Mouse (Mus musculus) kidney, adult 2 months (tissue): ENCODE measurements around the gene Wfikkn1. TPM values are rescaled to one million over a fixed set of nuclear protein-coding genes. Genes with fewer than 3 reads are reported as not detected.
A peak's percentile ranks its signal among the peaks of the same experiment; 100 is the strongest.

Experiments
- DNase-seq: peaks from one replicate; pipeline ENCODE4 v3.0.0; 2021
- H3K27ac ChIP-seq: fragments of 200-500 bp; 2 replicates; pipeline ENCODE4 v1.5.1; 2012; ENCODE audit warnings: low read depth, low read length, control low read depth, inconsistent platforms; ENCODE audit not compliant: insufficient read depth
- H3K27me3 ChIP-seq: fragments of 200-500 bp; replicated peaks from 2 replicates; pipeline ENCODE4 v1.6.1; 2012; ENCODE audit warnings: mild to moderate bottlenecking, moderate library complexity, low read length, inconsistent platforms; ENCODE audit not compliant: control insufficient read depth, insufficient read depth
- H3K36me3 ChIP-seq: fragments of 200-500 bp; 2 replicates; pipeline ENCODE4 v1.6.1; 2012; ENCODE audit warnings: mild to moderate bottlenecking, moderate library complexity, low read length, inconsistent platforms; ENCODE audit not compliant: control insufficient read depth, insufficient read depth
- H3K4me1 ChIP-seq: fragments of 200-500 bp; 2 replicates; pipeline ENCODE4 v1.6.1; 2011; ENCODE audit warnings: low read length; ENCODE audit not compliant: control insufficient read depth, insufficient read depth
- H3K4me3 ChIP-seq: fragments of 200-500 bp; 2 replicates; pipeline ENCODE4 v1.5.1; 2011; ENCODE audit warnings: mild to moderate bottlenecking, low read depth, low read length, control low read depth; ENCODE audit not compliant: insufficient read depth
- CTCF ChIP-seq: fragments of 200-500 bp; conservative IDR thresholded peaks from 2 replicates; pipeline ENCODE4 v1.5.1; 2011; ENCODE audit warnings: low read depth, mild to moderate bottlenecking, control low read depth, low read length, moderate library complexity, mixed read lengths; ENCODE audit not compliant: insufficient read depth, insufficient read length
- POLR2A ChIP-seq: fragments of 200-500 bp; IDR thresholded peaks from one replicate; pipeline ENCODE4 v1.6.1; 2011; ENCODE audit warnings: low read depth, low read length, control low read depth
- WGBS: fragments of 180-500 bp; shearing (Covaris S2); methylation state at CpG from one replicate; pipeline ENCODE4 v1.1.7; 2018; 5-methylcytosine and 5-hydroxymethylcytosine counted together
- polyA plus RNA-seq: library from polyadenylated mRNA; depleted of rRNA; stranded (reverse); fragments of >200 nt; gene quantifications from 2 replicates; pipeline ENCODE4 v1.2.3, GENCODE M21; 2012

The Wfikkn1 gene
- polyA plus RNA-seq, 1 experiment: 0.31 TPM

DNA sequence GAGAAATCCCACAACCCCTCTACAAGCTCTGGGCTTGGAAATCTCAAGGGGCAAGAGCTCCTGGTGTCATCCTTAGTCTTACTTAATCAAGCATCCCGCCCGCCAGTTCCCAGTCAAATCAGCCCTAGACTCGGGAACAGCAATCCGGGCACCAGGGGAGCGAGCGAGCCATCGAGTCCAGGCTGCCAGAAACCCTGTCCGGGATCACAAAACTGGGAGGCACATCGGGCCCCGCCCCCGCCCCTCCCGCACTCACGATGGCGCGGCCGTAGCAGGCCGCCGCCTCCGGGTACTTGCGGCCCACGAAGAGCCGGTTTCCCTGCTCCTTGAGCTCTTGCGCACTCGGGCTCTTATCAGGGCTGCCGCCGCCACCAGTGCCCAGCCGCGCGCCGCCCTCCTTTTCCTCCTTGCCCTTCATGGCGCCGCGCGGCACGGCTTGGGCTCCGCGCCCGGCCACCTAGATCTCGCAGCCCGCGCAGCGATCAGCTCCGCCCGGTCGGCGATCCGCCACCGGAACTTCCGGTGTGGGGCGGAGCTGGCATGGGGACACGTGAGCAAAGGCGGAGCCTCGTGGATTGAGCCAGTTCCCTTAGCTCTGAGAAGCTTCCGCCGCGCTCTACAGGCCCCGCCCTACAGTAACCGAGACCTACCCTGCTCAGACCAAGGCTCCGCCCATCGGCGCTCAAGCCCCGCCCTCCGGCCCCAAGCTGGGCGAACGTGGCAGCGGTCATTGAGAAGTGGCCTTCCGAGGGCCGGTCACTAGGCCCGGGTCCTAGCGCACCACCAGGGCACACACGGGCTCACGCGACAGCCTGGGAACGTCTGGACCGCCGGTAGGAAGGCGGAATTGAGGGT lies 48.0 kb downstream of the Wfikkn1 start:
- under 1% methylated on average over 76 of the region's 77 CpGs for WGBS

DNA sequence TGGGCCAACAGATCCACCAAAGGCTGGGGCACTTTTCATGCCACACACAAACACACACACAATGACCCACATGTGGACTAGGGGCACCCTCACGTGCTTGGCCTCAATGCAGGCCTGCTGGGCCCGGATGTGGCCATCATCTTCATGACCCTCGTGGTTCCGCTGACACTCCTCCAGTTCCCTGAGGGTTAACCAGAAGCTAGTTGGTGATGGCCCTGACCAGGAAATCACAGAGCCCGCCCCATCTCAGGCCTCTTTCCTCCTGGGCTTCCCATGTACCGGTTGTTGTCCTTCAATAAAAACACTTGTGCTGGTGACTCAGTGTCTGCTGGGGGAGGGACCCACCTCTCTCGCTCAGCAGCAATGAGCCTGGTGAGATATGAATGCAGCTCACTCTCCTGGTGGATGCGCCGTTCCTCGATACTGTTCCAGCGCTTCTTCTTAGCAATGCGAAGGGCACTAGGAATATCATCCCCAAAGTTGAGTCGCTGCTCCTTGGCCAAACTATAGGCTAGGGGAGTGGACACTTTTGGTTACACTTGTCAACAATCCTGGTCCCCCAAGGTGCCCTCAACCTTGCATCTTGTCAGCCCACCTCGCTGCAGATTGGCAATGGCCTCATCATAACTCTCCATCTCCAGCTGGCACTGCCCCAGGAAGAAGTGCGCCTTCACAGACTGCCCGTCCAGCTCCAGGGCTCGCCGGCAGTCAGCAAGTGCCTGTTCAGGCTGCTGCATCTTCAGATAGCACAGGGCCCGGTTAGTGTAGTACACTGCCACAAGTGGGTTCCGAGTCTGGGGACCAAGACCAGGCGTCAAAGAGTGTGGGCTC lies 49.0 kb downstream of the Wfikkn1 start:
- TF ChIP-seq CTCF (no peak), POLR2A (no peak)
- Histone ChIP-seq H3K36me3 (no peaks in the 10 kb centered on the region), H3K27ac (no peak overlapping the region), H3K27me3 (no peaks in the 10 kb centered on the region), H3K4me1 (peaks cover 34% of the 10 kb centered on the region), H3K4me3 (peak overlapping the region; percentile 76)
- WGBS: 37% methylated on average over 21 of the region's 21 CpGs
- peak; percentile 49 for DNase-seq

More for the DNA sequence above, 48.0 kb downstream of the Wfikkn1 start:
- TF ChIP-seq POLR2A (peak; percentile 27), CTCF (no peak)
- peak overlapping the region; percentile 99 for H3K27ac ChIP-seq
- H3K4me1 ChIP-seq: peaks cover 34% of the 10 kb centered on the region
- H3K36me3 ChIP-seq: no peaks in the 10 kb centered on the region
- peak overlapping the region; percentile 76 for H3K4me3 ChIP-seq
- DNase-seq: peak; percentile 100
- no peaks in the 10 kb centered on the region for H3K27me3 ChIP-seq

DNA sequence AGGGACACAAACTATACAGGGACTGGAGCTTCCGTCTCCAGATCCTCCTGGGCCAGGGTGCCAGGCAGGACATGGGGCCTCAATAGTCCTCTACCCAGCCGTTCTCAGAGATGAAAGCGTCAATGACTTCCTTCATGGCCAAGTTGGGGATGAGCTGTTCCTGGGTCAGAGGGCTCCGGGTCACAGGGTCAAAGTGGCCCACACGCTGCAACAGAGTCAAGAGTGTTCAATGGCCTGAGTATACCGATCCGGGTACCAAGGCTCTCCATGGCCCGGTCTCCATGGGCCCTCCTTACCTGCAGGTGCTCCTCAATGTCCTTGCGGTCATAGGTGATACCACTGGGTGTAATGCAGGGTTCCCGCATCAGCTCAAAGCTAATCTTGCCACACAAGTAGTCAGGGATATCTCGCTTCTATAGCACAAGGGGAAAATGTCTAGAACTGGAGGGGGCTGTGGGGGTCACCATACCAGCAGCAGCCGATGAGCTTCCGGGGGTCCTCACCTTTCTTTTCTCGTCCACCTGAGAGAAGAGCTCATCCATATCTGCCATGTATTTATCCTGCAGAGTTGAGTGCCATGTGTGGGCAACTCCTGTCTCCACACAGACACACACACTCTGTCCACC lies 49.7 kb downstream of the Wfikkn1 start:
- WGBS: 81% methylated on average over 14 of the region's 14 CpGs
- peak; percentile 6 for DNase-seq
- Histone ChIP-seq H3K27me3 (no peaks in the 10 kb centered on the region), H3K36me3 (no peaks in the 10 kb centered on the region), H3K4me1 (peaks cover 26% of the 10 kb centered on the region), H3K27ac (no peak overlapping the region), H3K4me3 (no peak overlapping the region)
- TF ChIP-seq POLR2A (no peak), CTCF (no peak)

DNA sequence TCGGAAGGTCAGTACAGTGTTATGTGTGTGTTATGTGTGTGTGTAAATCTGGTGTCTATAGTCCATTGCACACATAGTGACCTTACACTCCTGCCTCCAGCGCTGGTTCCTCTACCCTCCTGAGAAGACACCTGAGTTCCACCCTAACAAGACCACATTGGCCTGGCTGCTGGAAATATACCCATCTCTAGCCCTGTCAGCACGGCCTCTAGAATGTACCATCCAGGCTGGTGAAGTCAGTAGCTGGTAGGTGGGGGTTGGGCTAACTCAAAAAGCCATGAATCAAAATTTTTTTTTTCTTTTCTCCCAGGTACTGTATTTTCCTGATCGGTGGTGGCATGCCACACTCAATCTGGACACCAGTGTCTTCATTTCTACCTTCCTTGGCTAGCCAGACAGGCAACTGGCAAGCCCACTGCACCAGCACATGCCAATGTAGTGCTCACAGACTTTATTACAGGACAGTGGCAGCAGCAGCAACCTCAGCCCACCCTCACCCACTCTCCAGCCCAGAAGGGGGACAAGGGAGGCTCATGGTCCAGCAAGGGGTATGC lies 50.4 kb downstream of the Wfikkn1 start:
- no peaks in the 10 kb centered on the region for H3K27me3 ChIP-seq
- no peak overlapping the region for H3K27ac ChIP-seq
- H3K4me3 ChIP-seq: no peak overlapping the region
- H3K4me1 ChIP-seq: peaks cover 20% of the 10 kb centered on the region
- peak; percentile 13 for DNase-seq
- no peaks in the 10 kb centered on the region for H3K36me3 ChIP-seq
- TF ChIP-seq POLR2A: no peak
- no peak for TF ChIP-seq CTCF
- 71% methylated on average over 4 of the region's 4 CpGs for WGBS

DNA sequence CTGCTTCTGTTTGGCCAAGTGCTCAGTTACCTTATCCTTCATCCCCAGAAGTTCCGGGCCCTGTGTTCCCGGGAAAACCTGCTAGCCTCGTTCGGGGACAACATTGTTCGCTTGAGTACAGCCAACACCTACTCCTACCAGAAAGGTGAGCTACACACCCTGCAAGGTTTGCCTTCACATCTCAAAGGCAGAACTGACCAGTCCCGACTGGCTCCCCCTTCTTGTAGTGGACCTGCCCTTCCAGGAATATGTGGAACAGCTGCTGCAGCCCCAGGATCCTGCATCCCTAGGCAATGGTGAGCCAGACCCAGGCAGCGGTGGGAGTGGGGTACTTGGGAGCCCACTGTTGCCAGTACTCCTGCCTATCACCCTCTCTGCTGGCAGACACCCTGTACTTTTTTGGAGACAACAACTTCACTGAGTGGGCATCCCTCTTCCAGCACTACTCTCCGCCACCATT lies 51.1 kb downstream of the Wfikkn1 start:
- 24% methylated on average over 8 of the region's 8 CpGs for WGBS
- Histone ChIP-seq H3K27me3 (no peaks in the 10 kb centered on the region), H3K36me3 (no peaks in the 10 kb centered on the region)

DNA sequence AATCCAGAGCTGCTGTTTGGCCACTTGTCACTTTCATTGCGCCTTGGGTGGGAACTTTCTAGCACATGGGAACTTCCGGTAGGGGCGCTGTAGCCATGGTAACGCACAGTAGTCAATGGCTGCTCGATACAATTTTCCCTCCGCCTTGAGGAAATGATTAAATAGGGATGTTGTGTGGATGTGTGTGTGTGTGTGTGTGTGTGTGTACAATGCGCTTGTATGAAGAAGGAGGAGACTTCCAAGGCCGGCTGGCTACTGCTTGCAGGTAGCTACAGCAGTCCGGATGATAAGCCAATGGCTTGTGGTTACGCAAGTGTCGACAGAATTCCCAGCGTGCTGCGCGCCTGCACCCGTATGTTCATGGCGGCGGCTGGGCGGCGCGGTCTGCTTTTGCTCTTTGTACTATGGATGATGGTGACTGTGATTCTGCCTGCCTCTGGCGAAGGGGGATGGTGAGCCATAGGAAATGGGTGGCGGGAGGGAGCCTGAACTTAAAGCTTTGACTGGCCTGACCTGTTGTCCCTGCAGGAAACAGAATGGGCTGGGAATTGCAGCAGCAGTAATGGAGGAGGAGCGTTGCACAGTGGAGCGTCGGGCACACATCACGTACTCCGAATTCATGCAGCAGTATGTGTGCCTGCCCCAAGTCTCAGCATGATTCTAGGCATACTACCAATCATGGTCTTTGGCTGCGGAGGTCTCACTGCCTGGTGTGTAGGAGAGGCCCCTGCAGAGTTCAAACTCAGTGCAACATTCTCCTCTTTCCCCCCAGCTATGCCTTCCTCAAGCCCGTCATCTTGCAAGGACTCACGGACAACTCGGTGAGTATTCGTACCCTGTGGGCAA lies 51.7 kb downstream of the Wfikkn1 start, which contains the start of gene Jmjd8:
Gene Jmjd8, plus strand, starts transcription at position 156 of the 846 bp plus-strand sequence.
- WGBS: under 1% methylated on average over 32 of the region's 32 CpGs
- Histone ChIP-seq H3K4me3 (peak within 1 kb of the TSS; percentile 67), H3K36me3 (no peaks in the 10 kb centered on the region), H3K27ac (peak within 1 kb of the TSS; percentile 72), H3K4me1 (peaks cover 18% of the 10 kb centered on the region), H3K27me3 (no peaks in the 10 kb centered on the region)
- peak; percentile 90 for DNase-seq
- peak; percentile 51 for TF ChIP-seq CTCF
- peak; percentile 69 for TF ChIP-seq POLR2A

More for the DNA sequence above, 51.1 kb downstream of the Wfikkn1 start:
- Histone ChIP-seq H3K27ac (peak overlapping the region; percentile 72; the same call in 1 of the 2 replicates), H3K4me3 (peak overlapping the region; percentile 67), H3K4me1 (peaks cover 13% of the 10 kb centered on the region)
- no peak for TF ChIP-seq POLR2A
- no peak for TF ChIP-seq CTCF
- DNase-seq: peak; percentile 23
